Mouse (Mus musculus) intestine, embryonic 16.5 days (tissue): Measurements from ENCODE around the gene Nfia. TPM values are rescaled to one million over a fixed set of nuclear protein-coding genes. Genes with fewer than 3 reads are reported as not detected.

Experiments
- ATAC-seq: fragments of 200-750 bp; cut with Nextera tagmentation; 2 replicates; pipeline ENCODE4 v1.8.0; 2017; ENCODE audit warnings: moderate TSS enrichment, moderate library complexity
- H3K27ac ChIP-seq: fragments of 300-500 bp; sonication (generic); 2 replicates; pipeline ENCODE4 v1.5.1; 2014; ENCODE audit warnings: mild to moderate bottlenecking, low read length
- H3K27me3 ChIP-seq: fragments of 300-500 bp; sonication (generic); replicated peaks from 2 replicates; pipeline ENCODE4 v1.6.1; 2014; ENCODE audit warnings: low read length, control low read depth, mixed read lengths; ENCODE audit not compliant: control insufficient read depth, insufficient read depth
- H3K36me3 ChIP-seq: fragments of 300-500 bp; sonication (generic); 2 replicates; pipeline ENCODE4 v1.6.1; 2014; ENCODE audit warnings: low read length, control low read depth; ENCODE audit not compliant: control insufficient read depth, insufficient read depth
- H3K4me1 ChIP-seq: fragments of 300-500 bp; sonication (generic); 2 replicates; pipeline ENCODE4 v1.6.1; 2014; ENCODE audit warnings: low read length, control low read depth, mixed read lengths; ENCODE audit not compliant: control insufficient read depth, insufficient read depth
- H3K4me2 ChIP-seq: fragments of 300-500 bp; sonication (generic); 2 replicates; pipeline ENCODE4 v1.6.1; 2014; ENCODE audit warnings: low read depth, low read length, control low read depth
- H3K4me3 ChIP-seq: fragments of 300-500 bp; sonication (generic); 2 replicates; pipeline ENCODE4 v1.5.1; 2014; ENCODE audit warnings: mild to moderate bottlenecking, low read length
- H3K9ac ChIP-seq: fragments of 300-500 bp; sonication (generic); 2 replicates; pipeline ENCODE4 v1.6.1; 2014; ENCODE audit warnings: low read depth, low read length
- H3K9me3 ChIP-seq: fragments of 300-500 bp; sonication (generic); 2 replicates; pipeline ENCODE4 v1.6.1; 2016; ENCODE audit warnings: low read length, control low read depth; ENCODE audit not compliant: control insufficient read depth
- WGBS: fragments of 180-500 bp; shearing (Covaris S2); extraction: QIAGEN DNeasy Blood & Tissue Kit; methylation state at CpG from one replicate; pipeline ENCODE4 v1.1.7; 2014; 5-methylcytosine and 5-hydroxymethylcytosine counted together
- polyA plus RNA-seq: library from polyadenylated mRNA; unstranded; fragments of >200 nt; fragmentation: Nextera tagmentation; extraction: Ambion mirVana; gene quantifications from 2 replicates; pipeline ENCODE4 v1.2.1, GENCODE M21; 2015

Gene Nfia
- polyA plus RNA-seq, 1 experiment from 2014 or later, result 24.0 TPM

GRCm38 (mm10) chr4:97758661-97759060 is 13.9 kb upstream of the Nfia start:
- 49% methylated on average over 3 of the region's 3 CpGs for WGBS
- peaks cover 7% of the 10 kb centered on the region; the same call in 1 of the 2 replicates for H3K27me3 ChIP-seq
- H3K27ac ChIP-seq, result no peak overlapping the region
- H3K4me3 ChIP-seq, result peak overlapping the region; percentile 55; the same call in 1 of the 2 replicates
- no peak overlapping the region for H3K9ac ChIP-seq
- H3K36me3 ChIP-seq, result no peaks in the 10 kb centered on the region
- peaks cover 8% of the 10 kb centered on the region; the same call in 1 of the 2 replicates for H3K4me1 ChIP-seq
- no peaks in the 10 kb centered on the region for H3K9me3 ChIP-seq
- ATAC-seq, result no peak
- peak overlapping the region; percentile 74 for H3K4me2 ChIP-seq

DNA sequence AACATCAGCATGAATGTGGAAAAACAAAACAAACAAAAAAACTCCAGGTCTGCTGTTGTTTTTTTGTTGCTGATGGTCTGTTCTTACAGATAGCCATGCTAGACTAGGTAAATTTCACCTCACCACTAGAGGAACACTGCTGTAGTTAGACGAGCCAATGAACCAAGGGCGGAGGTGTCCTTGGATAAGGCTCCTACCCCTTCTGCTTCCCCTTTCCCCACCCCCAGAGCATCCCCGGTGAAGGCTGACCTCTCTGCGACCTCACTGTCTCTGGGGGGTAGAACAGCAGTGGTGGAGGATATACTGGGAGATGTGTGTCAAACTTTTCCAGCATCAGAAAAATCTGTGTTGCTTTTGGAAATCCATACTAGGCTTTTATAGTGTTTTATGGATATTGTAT is 7.9 kb upstream of the Nfia start:
- H3K9ac ChIP-seq, result no peak overlapping the region
- WGBS, result 27% methylated on average over 4 of the region's 4 CpGs
- no peaks in the 10 kb centered on the region for H3K36me3 ChIP-seq
- H3K4me1 ChIP-seq, result no peaks in the 10 kb centered on the region
- no peaks in the 10 kb centered on the region for H3K9me3 ChIP-seq
- H3K27me3 ChIP-seq, result no peaks in the 10 kb centered on the region
- H3K4me2 ChIP-seq, result no peak overlapping the region
- ATAC-seq, result no peak
- no peak overlapping the region for H3K4me3 ChIP-seq
- no peak overlapping the region for H3K27ac ChIP-seq

DNA sequence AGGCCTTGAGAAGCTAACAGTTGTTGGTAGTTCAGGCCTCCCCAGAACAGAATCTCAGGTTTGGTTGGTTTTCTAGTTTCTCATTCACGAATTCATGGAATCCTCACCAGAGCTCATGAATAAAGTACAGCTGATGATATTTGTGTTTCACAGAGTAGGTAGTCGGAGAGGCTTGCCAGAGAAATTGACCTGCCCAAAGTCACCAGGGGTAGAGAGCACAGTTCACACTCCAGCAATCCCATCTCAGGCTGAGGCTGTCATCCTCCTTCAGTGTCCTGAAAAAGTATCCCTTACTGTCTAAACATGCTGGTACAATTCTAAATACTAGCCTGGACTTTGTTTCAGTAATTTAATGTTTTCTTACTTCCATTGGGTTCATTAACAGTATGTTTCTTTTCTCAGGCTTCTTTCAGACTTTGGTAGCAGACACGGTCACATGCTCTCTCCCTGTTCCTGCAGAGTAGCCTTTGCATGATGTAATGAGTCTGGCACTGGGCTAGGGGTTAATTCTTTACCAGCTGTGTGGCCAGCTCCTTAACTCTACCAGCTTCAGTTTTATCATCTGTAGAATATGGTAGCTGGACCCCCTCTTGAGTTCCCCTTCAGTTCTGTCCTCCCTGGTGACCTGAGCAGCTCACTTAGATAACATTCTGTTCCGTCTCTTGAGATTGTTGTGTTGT is 7.1 kb upstream of the Nfia start:
- H3K9ac ChIP-seq, result no peak overlapping the region
- no peak overlapping the region for H3K27ac ChIP-seq
- H3K4me3 ChIP-seq, result no peak overlapping the region
- H3K27me3 ChIP-seq, result no peaks in the 10 kb centered on the region
- WGBS, result 77% methylated on average over 4 of the region's 4 CpGs
- no peaks in the 10 kb centered on the region for H3K4me1 ChIP-seq
- H3K4me2 ChIP-seq, result no peak overlapping the region
- H3K9me3 ChIP-seq, result no peaks in the 10 kb centered on the region
- no peaks in the 10 kb centered on the region for H3K36me3 ChIP-seq
- ATAC-seq, result no peak

DNA sequence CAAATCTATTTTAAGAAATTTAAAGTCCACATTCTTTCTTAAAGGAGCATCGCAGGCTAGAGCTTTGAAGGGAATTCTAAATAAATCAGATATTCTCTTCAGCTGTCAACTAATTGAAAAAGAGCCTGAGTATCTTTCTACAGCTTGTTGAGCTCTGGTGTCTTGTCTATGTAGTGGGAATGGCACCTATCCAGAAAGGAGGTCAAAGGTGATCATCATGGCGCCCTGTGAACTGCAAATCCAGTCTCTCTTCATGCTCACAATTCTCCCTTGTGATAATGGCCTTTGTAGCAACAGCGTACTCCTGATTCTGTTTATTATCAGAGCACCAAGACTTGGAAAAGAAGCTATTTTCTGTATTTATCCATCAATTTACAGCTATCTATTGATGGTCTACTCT is 6.4 kb upstream of the Nfia start:
- 87% methylated on average over 3 of the region's 3 CpGs for WGBS
- Histone ChIP-seq H3K4me1 (no peaks in the 10 kb centered on the region), H3K4me2 (no peak overlapping the region), H3K27ac (no peak overlapping the region), H3K9me3 (no peaks in the 10 kb centered on the region), H3K36me3 (no peaks in the 10 kb centered on the region), H3K27me3 (no peaks in the 10 kb centered on the region), H3K9ac (no peak overlapping the region), H3K4me3 (no peak overlapping the region)
- ATAC-seq, result no peak

- 74% methylated on average over 4 of the region's 4 CpGs for WGBS
- ATAC-seq, result no peak
- Histone ChIP-seq H3K4me1 (no peaks in the 10 kb centered on the region; the same call in 1 of the 2 replicates), H3K36me3 (no peaks in the 10 kb centered on the region), H3K9ac (no peak overlapping the region), H3K4me3 (no peak overlapping the region), H3K27me3 (no peaks in the 10 kb centered on the region), H3K9me3 (no peaks in the 10 kb centered on the region), H3K4me2 (no peak overlapping the region), H3K27ac (no peak overlapping the region)
These were observed 5.5 kb upstream of the Nfia start for GRCm38 (mm10) chr4:97767025-97767424.

GRCm38 (mm10) chr4:97767516-97767915 is 5.0 kb upstream of the Nfia start:
- Histone ChIP-seq H3K4me3 (no peak overlapping the region), H3K27me3 (no peaks in the 10 kb centered on the region), H3K36me3 (no peaks in the 10 kb centered on the region), H3K9ac (no peak overlapping the region), H3K9me3 (no peaks in the 10 kb centered on the region), H3K27ac (no peak overlapping the region), H3K4me2 (no peak overlapping the region), H3K4me1 (no peaks in the 10 kb centered on the region; the same call in 1 of the 2 replicates)
- no peak for ATAC-seq
- 89% methylated on average over 5 of the region's 5 CpGs for WGBS

DNA sequence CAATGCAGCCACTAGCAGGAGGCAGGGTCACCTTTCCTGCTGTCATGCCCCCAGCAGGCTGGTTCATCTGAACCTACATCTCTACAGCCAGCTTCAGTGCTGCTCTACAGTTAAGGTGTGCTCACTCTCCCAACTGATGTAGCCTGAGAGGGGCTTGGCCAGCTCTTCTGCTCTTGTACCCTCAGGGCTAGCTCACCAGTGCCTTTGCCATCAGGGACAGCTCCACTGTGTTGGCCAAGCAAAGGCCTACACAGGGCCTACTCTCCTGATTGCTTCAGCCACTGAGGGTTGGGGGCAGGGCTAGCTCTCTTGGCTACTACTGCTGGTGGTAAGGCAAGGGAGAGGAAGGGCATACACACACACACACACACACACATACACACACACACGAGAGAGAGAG is 2.7 kb upstream of the Nfia start:
- Histone ChIP-seq H3K4me3 (no peak overlapping the region), H3K9ac (no peak overlapping the region), H3K27me3 (no peaks in the 10 kb centered on the region), H3K27ac (no peak overlapping the region), H3K9me3 (no peaks in the 10 kb centered on the region), H3K4me1 (peaks cover 8% of the 10 kb centered on the region), H3K4me2 (no peak overlapping the region), H3K36me3 (no peaks in the 10 kb centered on the region)
- no CpG with 5 or more reads among the region's 1 CpGs for WGBS
- ATAC-seq, result no peak

GRCm38 (mm10) chr4:97771426-97771825 is 1.1 kb upstream of the Nfia start:
- ATAC-seq, result no peak
- Histone ChIP-seq H3K4me3 (peak overlapping the region; percentile 55), H3K27me3 (no peaks in the 10 kb centered on the region), H3K4me2 (peak overlapping the region; percentile 83), H3K36me3 (no peaks in the 10 kb centered on the region), H3K9me3 (no peaks in the 10 kb centered on the region), H3K4me1 (peaks cover 12% of the 10 kb centered on the region), H3K9ac (peak overlapping the region; percentile 64), H3K27ac (peak overlapping the region; percentile 97)
- WGBS, result 13% methylated on average over 5 of the region's 5 CpGs

DNA sequence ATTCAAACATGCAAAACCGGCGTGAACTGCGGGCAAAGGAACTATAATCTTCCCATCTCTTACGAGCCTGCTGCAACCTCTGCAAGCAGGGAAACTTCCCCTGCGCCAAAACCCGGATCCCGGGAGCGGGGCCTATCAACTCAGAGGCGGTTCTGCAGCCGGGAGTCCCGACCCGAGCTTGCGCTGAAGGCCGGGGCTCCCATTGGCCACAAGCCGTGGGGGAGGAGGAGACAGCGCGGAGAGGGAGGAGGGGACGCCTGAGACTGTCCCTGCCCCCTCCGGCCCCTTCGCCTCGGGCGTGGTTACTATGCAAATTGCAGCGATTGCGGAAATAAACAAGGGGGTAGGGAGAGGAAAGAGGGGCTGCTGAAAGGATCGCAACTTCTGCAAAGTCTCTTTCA is 450 bp upstream of the Nfia start:
- under 1% methylated on average over 25 of the region's 25 CpGs for WGBS
- H3K36me3 ChIP-seq, result no peaks in the 10 kb centered on the region
- H3K9ac ChIP-seq, result peak overlapping the region; percentile 68
- peak; percentile 96 for ATAC-seq
- peak overlapping the region; percentile 97 for H3K27ac ChIP-seq
- peak overlapping the region; percentile 55 for H3K4me3 ChIP-seq
- peak overlapping the region; percentile 83 for H3K4me2 ChIP-seq
- H3K27me3 ChIP-seq, result no peaks in the 10 kb centered on the region
- H3K4me1 ChIP-seq, result peaks cover 16% of the 10 kb centered on the region
- no peaks in the 10 kb centered on the region for H3K9me3 ChIP-seq
